Mouse (Mus musculus) colon, adult 2 months (tissue): ENCODE data around the gene Gm21812. TPM values are rescaled to one million over a fixed set of nuclear protein-coding genes. Genes with fewer than 3 reads are reported as not detected.

Experiments
- polyA plus RNA-seq: library from polyadenylated mRNA; depleted of rRNA; stranded (reverse); fragments of >200 nt; gene quantifications from 2 replicates; pipeline ENCODE4 v1.2.3, GENCODE M21; 2012; rRNA removed

Gm21812 gene
- not detected in 2 replicates for polyA plus RNA-seq

DNA sequence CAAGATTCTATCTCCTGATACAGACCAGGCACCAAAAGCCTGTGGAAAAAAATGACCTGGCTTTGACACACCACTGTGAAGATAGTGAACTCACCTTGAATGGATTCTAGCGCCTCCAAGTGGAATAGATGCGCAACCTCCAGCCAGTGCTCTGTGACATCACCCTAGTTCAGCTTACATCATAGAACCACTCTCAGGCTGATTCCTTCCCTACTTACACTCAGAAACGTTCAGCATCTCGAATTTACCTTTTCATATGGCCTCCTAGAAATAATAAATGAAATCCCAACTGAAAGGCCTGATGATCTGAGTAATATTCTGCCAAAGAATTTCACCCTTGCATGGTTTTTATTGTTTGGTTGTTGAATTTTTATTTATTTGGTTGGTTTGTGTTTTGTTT, at the start of gene Gm21812:
Gene Gm21812, minus strand, starts transcription at position 101 of the 400 bp plus-strand sequence.

Other genes with a start within 250 kb of the Gm21812 start
- gene Gm21292, start 213.3 kb downstream of the Gm21812 start, polyA plus RNA-seq, result not detected in 2 replicates
- not detected in 2 replicates for gene Gm21721, start 145.0 kb downstream of the Gm21812 start, polyA plus RNA-seq
- gene Gm21874, start 69.0 kb upstream of the Gm21812 start, polyA plus RNA-seq, result not detected in 2 replicates